Mouse (Mus musculus) common myeloid progenitor, adult 5-6 weeks (primary cell): Measurements from ENCODE around the gene Fzd9. TPM values are rescaled to one million over a fixed set of nuclear protein-coding genes. Genes with fewer than 3 reads are reported as not detected.

Experiments
- total RNA-seq: library from RNA; stranded (forward); fragments of 200-1000, 187-1606 nt; gene quantifications from 2 replicates; pipeline ENCODE4 v1.2.3, GENCODE M21; 2017

Gene Fzd9
- total RNA-seq, 1 experiment from 2014 or later, result 0.14 TPM

Other genes with a start within 250 kb of the Fzd9 start
- gene Abhd11, start 242.1 kb downstream of the Fzd9 start, total RNA-seq, result 37.5 and 40.1 TPM in 2 replicates
- 0.27 TPM in 1 of 2 replicates, not detected in the other for gene Stx1a, start 227.7 kb downstream of the Fzd9 start, total RNA-seq
- 3.9 and 10.9 TPM in 2 replicates for gene Dnajc30, start 187.0 kb downstream of the Fzd9 start, total RNA-seq
- 46.5 and 71.2 TPM in 2 replicates for gene Bud23, start 186.3 kb downstream of the Fzd9 start, total RNA-seq
- gene Vps37d, start 173.0 kb downstream of the Fzd9 start, total RNA-seq, result not detected in 2 replicates
- gene Mlxipl, start 161.3 kb downstream of the Fzd9 start, total RNA-seq, result not detected in 2 replicates
- gene Tbl2, start 101.6 kb downstream of the Fzd9 start, total RNA-seq, result 12.7 and 18.0 TPM in 2 replicates
- gene Bcl7b, start 82.9 kb downstream of the Fzd9 start, total RNA-seq, result 30.3 and 32.8 TPM in 2 replicates
- 168 and 188 TPM in 2 replicates for gene Baz1b, start 64.0 kb downstream of the Fzd9 start, total RNA-seq
- not detected in 2 replicates for gene Fkbp6, start 98.8 kb upstream of the Fzd9 start, total RNA-seq
- gene Trim50, start 102.1 kb upstream of the Fzd9 start, total RNA-seq, result not detected in 2 replicates
- 16.8 and 23.2 TPM in 2 replicates for gene Nsun5, start 118.7 kb upstream of the Fzd9 start, total RNA-seq
- 10.5 and 19.6 TPM in 2 replicates for gene Pom121, start 143.3 kb upstream of the Fzd9 start, total RNA-seq